Mouse (Mus musculus): ENCODE measurements around the gene Rmnd5b. TPM values are rescaled to one million over a fixed set of nuclear protein-coding genes. Genes with fewer than 3 reads are reported as not detected.

Rmnd5b gene
- total RNA-seq, 2 experiments from 2014 or later, result 3.6 to 18.6 TPM

Other genes with a start within 250 kb of the Rmnd5b start
- gene Phykpl, start 51.1 kb downstream of the Rmnd5b start, total RNA-seq (2015; ENCODE audit: low replicate concordance), result 1.3 and 2.1 TPM in 2 replicates
- 3.1 and 5.2 TPM in 2 replicates for gene Phykpl, start 51.1 kb downstream of the Rmnd5b start, total RNA-seq (2017; ENCODE audit: low replicate concordance)
- gene Hnrnpab, start 29.0 kb downstream of the Rmnd5b start, total RNA-seq (2015; ENCODE audit: low replicate concordance), result 140 and 157 TPM in 2 replicates
- 174 and 180 TPM in 2 replicates for gene Hnrnpab, start 29.0 kb downstream of the Rmnd5b start, total RNA-seq (2017; ENCODE audit: low replicate concordance)
- 7.5 and 27.6 TPM in 2 replicates for gene Nhp2, start 16.2 kb downstream of the Rmnd5b start, total RNA-seq (2015; ENCODE audit: low replicate concordance)
- gene Nhp2, start 16.2 kb downstream of the Rmnd5b start, total RNA-seq (2017; ENCODE audit: low replicate concordance), result 19.2 and 23.3 TPM in 2 replicates
- 1.0 TPM in 1 of 2 replicates, not detected in the other for gene N4bp3, start 14.9 kb upstream of the Rmnd5b start, total RNA-seq (2015; ENCODE audit: low replicate concordance)
- not detected in 2 replicates for gene N4bp3, start 14.9 kb upstream of the Rmnd5b start, total RNA-seq (2017; ENCODE audit: low replicate concordance)
- 0.84 TPM in 1 of 2 replicates, not detected in the other for gene D930048N14Rik, start 15.1 kb upstream of the Rmnd5b start, total RNA-seq (2015; ENCODE audit: low replicate concordance)
- not detected in 2 replicates for gene D930048N14Rik, start 15.1 kb upstream of the Rmnd5b start, total RNA-seq (2017; ENCODE audit: low replicate concordance)
- gene 0610009B22Rik, start 53.0 kb upstream of the Rmnd5b start, total RNA-seq (2015; ENCODE audit: low replicate concordance), result 11.9 and 18.1 TPM in 2 replicates
- 5.0 and 8.1 TPM in 2 replicates for gene 0610009B22Rik, start 53.0 kb upstream of the Rmnd5b start, total RNA-seq (2017; ENCODE audit: low replicate concordance)
- gene Sec24a, start 127.7 kb upstream of the Rmnd5b start, total RNA-seq (2015; ENCODE audit: low replicate concordance), result 4.2 and 7.3 TPM in 2 replicates
- 2.0 and 2.6 TPM in 2 replicates for gene Sec24a, start 127.7 kb upstream of the Rmnd5b start, total RNA-seq (2017; ENCODE audit: low replicate concordance)
- gene Sar1b, start 127.8 kb upstream of the Rmnd5b start, total RNA-seq (2015; ENCODE audit: low replicate concordance), result 46.6 and 58.4 TPM in 2 replicates
- 10.6 and 21.3 TPM in 2 replicates for gene Sar1b, start 127.8 kb upstream of the Rmnd5b start, total RNA-seq (2017; ENCODE audit: low replicate concordance)
- gene Jade2, start 221.8 kb upstream of the Rmnd5b start, total RNA-seq (2015; ENCODE audit: low replicate concordance), result 1.7 and 3.8 TPM in 2 replicates
- gene Jade2, start 221.8 kb upstream of the Rmnd5b start, total RNA-seq (2017; ENCODE audit: low replicate concordance), result 2.4 and 2.6 TPM in 2 replicates

Data from erythroblast, adult 5-6 weeks (primary cell).